Mouse (Mus musculus) frontal cortex, postnatal 25 days (tissue): Measurements from ENCODE around the gene Ntsr1.

Experiments
- DNase-seq, 2 experiments: peaks; one replicate each; pipeline ENCODE4 v3.0.0; 2022; ENCODE audit warnings: low spot score in 2 of 2

Ntsr1 gene

GRCm38 (mm10) chr2:180506281-180506680, 6.5 kb downstream of the Ntsr1 start:
- no peak for DNase-seq

- no peak for DNase-seq
Observed at GRCm38 (mm10) chr2:180508455-180509115, 8.8 kb downstream of the Ntsr1 start.

- no peak for DNase-seq
Observed at GRCm38 (mm10) chr2:180510867-180511266, 11.1 kb downstream of the Ntsr1 start.

DNA sequence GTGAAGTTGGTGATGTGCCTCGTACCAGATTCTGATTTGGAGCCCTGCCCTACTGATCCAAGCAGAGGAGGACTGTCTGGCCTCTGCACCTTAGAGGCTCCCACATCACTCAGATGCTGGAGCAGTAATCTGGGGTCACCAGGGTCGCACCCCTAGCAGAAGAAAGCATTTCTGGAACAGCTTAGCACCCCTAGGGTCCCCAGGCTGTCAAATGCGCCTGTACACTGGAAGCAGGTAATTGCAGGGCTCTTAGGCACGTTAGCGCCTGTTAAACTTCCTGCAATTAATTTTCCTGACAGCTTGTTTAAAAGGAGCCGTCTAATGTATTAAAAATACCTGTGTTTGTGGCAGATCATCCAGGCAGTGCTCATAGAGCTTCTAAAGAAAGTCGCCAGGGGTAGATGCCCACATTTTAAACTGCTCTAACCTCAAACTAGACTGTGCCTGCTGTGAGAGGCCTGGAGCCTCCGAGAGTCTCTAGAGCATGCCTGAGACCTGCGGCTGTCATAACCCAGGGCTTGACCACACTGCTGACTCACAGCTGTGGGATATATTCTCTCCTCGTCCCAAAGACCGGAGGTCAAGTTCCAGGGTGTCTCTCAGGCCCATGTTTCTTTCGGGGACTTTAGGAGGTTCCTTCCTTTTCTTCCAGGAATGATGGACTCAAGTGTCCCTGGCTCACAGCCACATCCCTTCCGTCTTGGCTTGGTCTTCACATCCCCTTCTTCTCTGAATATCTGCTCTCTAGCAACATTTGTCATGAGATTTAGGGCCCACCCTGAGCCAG, 12.3 kb downstream of the Ntsr1 start:
- no peak for DNase-seq

DNA sequence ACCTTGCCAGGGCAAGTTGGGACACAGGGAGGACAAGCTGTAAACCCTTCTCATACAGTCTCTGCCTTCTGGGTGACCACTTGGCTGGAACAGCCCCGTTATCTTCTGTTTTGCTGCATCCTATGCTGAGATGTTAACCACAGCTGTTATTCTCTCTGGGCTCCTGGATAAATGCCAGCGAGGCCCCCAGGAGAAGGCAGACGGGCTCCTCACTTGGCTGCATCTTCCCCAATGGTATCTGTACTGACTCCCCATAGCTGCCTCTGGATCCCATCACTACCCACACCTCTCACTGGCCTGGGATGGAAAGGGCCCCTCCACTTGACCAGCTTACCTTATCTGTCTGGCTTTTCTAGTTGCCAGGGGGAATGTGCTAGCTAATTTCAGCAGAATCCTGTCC, 13.2 kb downstream of the Ntsr1 start:
- DNase-seq, result no peak

GRCm38 (mm10) chr2:180513835-180514234, 14.1 kb downstream of the Ntsr1 start:
- DNase-seq, result no peak

GRCm38 (mm10) chr2:180521437-180522221, 21.9 kb downstream of the Ntsr1 start:
- DNase-seq, result no peak

GRCm38 (mm10) chr2:180522825-180523224, 23.0 kb downstream of the Ntsr1 start:
- no peak for DNase-seq

- DNase-seq, result no peak
Observed at GRCm38 (mm10) chr2:180527447-180527846, 27.7 kb downstream of the Ntsr1 start.

DNA sequence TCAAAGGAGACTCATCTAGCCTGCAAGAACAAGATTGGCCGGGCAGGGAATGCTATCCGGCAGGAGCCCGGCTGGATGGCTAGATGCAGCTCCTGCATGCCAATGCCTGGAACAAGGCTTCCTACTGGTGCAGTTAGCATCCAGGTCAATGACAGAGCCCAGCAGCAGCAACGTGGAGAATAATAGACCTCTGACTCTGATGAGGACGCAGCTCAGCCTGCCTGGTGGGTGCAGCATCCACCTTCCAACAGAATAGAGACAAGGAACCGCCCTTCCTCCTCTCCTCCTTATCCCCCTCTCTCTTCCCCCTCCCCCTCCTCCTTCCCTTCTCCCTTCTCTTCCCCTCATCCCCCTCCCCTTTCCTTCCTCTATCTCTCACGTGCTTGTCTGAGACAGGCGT, 28.1 kb downstream of the Ntsr1 start:
- no peak for DNase-seq

DNA sequence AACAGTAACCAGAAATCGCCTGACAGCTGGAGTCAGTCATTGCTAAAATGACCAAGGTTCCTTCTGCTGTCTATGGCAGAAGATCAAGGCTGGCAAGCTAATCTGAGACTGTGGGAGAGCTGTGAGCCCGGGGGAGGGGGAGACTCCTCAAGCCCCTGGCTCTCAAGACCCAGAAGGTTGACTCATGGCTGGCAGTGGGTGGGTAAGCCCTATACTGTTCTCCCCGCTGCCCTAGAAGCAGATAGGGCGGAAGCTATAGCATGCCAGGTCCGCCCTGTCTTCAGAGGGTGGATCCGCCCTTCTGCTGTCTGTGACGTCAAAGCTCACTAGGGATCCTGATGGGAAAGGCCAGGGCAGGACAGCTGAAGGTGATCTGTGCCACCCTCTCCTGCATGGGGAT, 30.4 kb downstream of the Ntsr1 start:
- no peak for DNase-seq

DNA sequence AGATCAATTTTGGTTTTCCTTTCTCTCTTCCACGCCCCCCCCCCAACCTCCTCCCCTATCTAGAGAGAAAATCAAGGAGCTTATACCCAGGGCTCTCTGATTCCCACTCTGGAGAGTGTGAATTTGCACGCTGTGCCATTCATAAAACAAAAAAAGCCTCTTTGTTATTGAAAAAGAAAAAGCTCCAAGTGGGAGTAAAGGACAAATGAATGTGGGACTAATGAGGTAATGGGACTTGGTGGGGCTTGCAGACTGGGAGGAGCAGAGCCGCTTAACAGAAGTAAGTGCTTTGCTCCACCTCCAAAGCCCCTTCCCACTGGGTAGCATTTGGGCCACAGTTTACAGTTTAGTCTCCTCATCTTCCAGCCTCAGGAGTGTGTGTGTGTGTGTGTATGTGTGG, 30.8 kb downstream of the Ntsr1 start:
- DNase-seq, result no peak

DNA sequence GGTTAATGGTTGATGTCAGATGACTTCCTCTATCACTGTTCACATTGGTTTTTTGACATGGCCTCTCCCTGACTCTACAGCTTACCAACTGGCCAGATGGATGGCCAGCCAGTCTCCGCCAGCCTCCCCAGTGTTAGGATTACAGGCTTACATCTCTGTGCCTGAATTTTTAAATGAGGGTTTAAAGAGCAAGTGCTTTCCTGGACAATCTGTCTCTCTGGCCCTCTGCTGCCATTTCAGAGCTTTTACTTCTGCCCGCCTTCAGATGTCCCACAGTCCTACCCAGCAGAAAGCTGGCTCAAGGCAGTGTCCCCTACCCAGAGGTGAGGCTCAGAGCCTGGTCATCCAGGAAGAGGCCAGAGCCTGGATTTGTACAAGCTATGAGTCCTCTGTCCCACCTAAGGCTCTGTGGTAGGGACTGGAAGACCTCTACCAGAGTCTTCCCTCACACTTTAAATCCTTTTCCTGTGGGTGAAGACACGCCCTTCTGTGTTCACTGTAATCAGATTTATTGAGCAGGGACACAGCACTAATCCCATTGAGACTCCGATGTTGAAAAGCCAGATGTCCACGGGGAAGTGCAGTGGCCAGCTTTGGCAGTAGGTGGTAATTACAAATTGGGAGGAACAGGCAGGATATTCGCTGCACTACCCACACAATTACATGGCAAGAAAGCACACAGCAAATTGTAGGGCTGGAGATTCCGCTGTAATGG, 32.1 kb downstream of the Ntsr1 start:
- no peak for DNase-seq

- no peak for DNase-seq
Observed at GRCm38 (mm10) chr2:180532386-180532995, 32.7 kb downstream of the Ntsr1 start.

DNA sequence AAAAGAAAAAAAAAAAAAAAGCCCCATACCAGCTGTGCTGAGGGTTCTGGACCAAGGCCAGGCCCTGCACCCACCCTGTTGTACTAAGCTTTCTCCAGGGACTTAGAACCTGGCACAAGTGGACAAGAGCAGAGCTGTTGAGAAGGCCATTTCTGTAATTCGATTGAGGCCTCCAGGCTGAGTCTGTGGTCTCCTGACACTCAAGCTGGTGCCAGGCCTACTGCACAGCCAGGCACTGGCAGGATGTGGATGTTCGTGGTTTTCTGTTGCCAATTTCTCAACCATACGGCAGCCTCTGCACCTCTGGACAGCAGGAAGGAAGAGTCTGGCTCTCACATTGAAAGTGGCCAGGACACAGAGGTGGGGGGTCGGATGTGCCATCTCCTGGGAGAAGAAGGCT, 33.5 kb downstream of the Ntsr1 start:
- DNase-seq, result no peak

DNA sequence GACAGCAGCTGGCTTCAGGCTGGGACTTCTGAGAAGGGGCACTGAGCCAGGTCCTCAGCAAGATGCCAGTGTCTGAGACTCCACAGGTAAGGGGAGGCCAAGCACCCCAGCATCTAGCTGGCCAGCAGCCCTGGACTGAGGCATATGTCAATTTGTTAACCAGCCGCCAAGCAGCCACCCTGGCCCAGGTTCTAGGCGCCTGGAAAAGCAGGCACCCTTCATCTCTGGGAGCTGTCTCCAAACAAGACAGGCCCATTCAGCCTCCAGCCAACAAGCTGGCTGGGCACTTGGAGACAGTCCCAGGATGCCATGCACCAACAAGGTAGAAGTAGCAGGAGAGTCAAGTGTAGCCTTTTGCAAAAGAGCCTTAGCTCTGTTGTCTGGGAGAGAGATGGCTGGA, 43.9 kb downstream of the Ntsr1 start:
- no peak for DNase-seq

DNA sequence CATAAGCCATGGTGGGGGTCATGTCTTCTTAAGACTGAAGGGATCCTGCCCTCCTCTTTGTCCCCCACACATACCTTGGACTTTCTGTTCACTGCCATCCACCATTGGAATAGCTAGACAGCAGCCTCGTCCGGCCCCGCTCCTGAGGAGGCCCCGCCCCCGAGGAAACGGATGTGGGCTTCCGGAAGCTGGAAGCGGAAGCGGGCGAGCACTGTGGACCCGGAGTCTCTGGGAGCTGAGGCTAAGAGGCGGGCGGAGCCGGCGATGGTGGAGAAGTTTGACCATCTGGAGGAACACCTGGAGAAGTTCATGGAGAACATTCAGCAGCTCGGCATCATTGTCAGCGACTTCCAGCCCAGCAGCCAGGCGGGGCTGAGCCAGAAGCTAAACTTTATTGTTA, 45.3 kb downstream of the Ntsr1 start:
- DNase-seq, result no peak

GRCm38 (mm10) chr2:180547384-180548106, 47.8 kb downstream of the Ntsr1 start:
- DNase-seq, result no peak

GRCm38 (mm10) chr2:180552340-180552739, 52.6 kb downstream of the Ntsr1 start:
- DNase-seq, result no peak

- DNase-seq, result no peak
Observed at GRCm38 (mm10) chr2:180555219-180555618, 55.4 kb downstream of the Ntsr1 start.

- no peak for DNase-seq
Observed at GRCm38 (mm10) chr2:180556470-180556869, 56.7 kb downstream of the Ntsr1 start.
